Mouse (Mus musculus) gastrocnemius, postnatal 14 days (tissue): ENCODE data around the gene R3hdm4. TPM values are rescaled to one million over a fixed set of nuclear protein-coding genes. Genes with fewer than 3 reads are reported as not detected.

Experiments used
- DNase-seq: peaks from one replicate; pipeline ENCODE4 v3.0.0; 2021; ENCODE audit warnings: mixed read lengths
- intact Hi-C: fragments of 180-260 bp; cut with DNase I; formaldehyde crosslinking; loops from one replicate; pipeline ENCODE4 v1.15.1; 2025; ENCODE audit warnings: low total_unique reads
- total RNA-seq, 2 experiments: library from RNA; stranded (reverse); gene quantifications; 2 replicates each; pipeline ENCODE4 v1.2.3; 2021

R3hdm4 gene
- total RNA-seq, 2 experiments from 2014 or later = 98.8 to 106 TPM

GRCm38 (mm10) chr10:79884446-79884845 lies 36.6 kb downstream of the R3hdm4 start:
- DNase-seq = peak; percentile 64
- intact Hi-C loops = loop anchor here (5.0 kb wide), 2 partner anchors 33 to 52 kb away; partner anchors contain the start of gene Kiss1r

- peak; percentile 79 for DNase-seq
- intact Hi-C loops = loop anchor here (5.0 kb wide), 2 partner anchors 34 to 51 kb away; partner anchors contain the start of gene Kiss1r
Measured at GRCm38 (mm10) chr10:79883297-79884084, 37.5 kb downstream of the R3hdm4 start.

- intact Hi-C loops = loop anchor here (5.0 kb wide), 2 partner anchors 35 to 50 kb away; partner anchors contain the start of gene Kiss1r
- no peak for DNase-seq
Measured at GRCm38 (mm10) chr10:79881981-79882380, 39.0 kb downstream of the R3hdm4 start.

GRCm38 (mm10) chr10:79880721-79881120 lies 40.3 kb downstream of the R3hdm4 start:
- intact Hi-C loops = loop anchor here (5.0 kb wide), 2 partner anchors 37 to 48 kb away; partner anchors contain the start of gene Kiss1r
- no peak for DNase-seq

- no peak for DNase-seq
- intact Hi-C loops = no loop called here
Measured at GRCm38 (mm10) chr10:79879527-79879926, 41.5 kb downstream of the R3hdm4 start.

GRCm38 (mm10) chr10:79877757-79878156 lies 43.3 kb downstream of the R3hdm4 start:
- peak; percentile 64 for DNase-seq
- intact Hi-C loops = no loop called here

- DNase-seq = no peak
Measured at GRCm38 (mm10) chr10:79877174-79877573, 43.8 kb downstream of the R3hdm4 start.

GRCm38 (mm10) chr10:79874290-79874862 lies 46.6 kb downstream of the R3hdm4 start, which contains the start of the genes Prtn3 and Plppr3:
Gene Prtn3, plus strand, starts transcription at chr10:79874476.
Gene Plppr3, minus strand, starts transcription at chr10:79874634.
- intact Hi-C loops = loop anchor here (5.0 kb wide), 1 partner anchor 47 kb away; no protein-coding TSS in a partner anchor
- no peak for DNase-seq

More at GRCm38 (mm10) chr10:79877174-79877573, 43.8 kb downstream of the R3hdm4 start:
- intact Hi-C loops = no loop called here

GRCm38 (mm10) chr10:79873715-79874289 lies 47.2 kb downstream of the R3hdm4 start:
- intact Hi-C loops = loop anchor here (5.0 kb wide), 1 partner anchor 47 kb away; no protein-coding TSS in a partner anchor

GRCm38 (mm10) chr10:79873313-79873712 lies 47.7 kb downstream of the R3hdm4 start:
- no peak for DNase-seq
- intact Hi-C loops = loop anchor here (5.0 kb wide), 1 partner anchor 46 kb away; no protein-coding TSS in a partner anchor

More at GRCm38 (mm10) chr10:79873715-79874289, 47.2 kb downstream of the R3hdm4 start:
- no peak for DNase-seq

GRCm38 (mm10) chr10:79872862-79873261 lies 48.1 kb downstream of the R3hdm4 start:
- no peak for DNase-seq
- intact Hi-C loops = loop anchor here (5.0 kb wide), 1 partner anchor 46 kb away; no protein-coding TSS in a partner anchor

- DNase-seq = no peak
- intact Hi-C loops = loop anchor here (5.0 kb wide), 1 partner anchor 45 kb away; no protein-coding TSS in a partner anchor
Measured at GRCm38 (mm10) chr10:79871845-79872244, 49.2 kb downstream of the R3hdm4 start.

GRCm38 (mm10) chr10:79866601-79867000 lies 54.4 kb downstream of the R3hdm4 start:
- no peak for DNase-seq
- intact Hi-C loops = no loop called here

- intact Hi-C loops = no loop called here
Measured at GRCm38 (mm10) chr10:79865801-79866295, 55.2 kb downstream of the R3hdm4 start.

GRCm38 (mm10) chr10:79865189-79865601 lies 55.8 kb downstream of the R3hdm4 start:
- no peak for DNase-seq
- intact Hi-C loops = no loop called here

More at GRCm38 (mm10) chr10:79865801-79866295, 55.2 kb downstream of the R3hdm4 start:
- no peak for DNase-seq

- intact Hi-C loops = no loop called here
Measured at GRCm38 (mm10) chr10:79864351-79865188, 56.4 kb downstream of the R3hdm4 start.

GRCm38 (mm10) chr10:79862925-79863324 lies 58.1 kb downstream of the R3hdm4 start:
- DNase-seq = no peak
- intact Hi-C loops = no loop called here

More at GRCm38 (mm10) chr10:79864351-79865188, 56.4 kb downstream of the R3hdm4 start:
- DNase-seq = no peak

- no peak for DNase-seq
Measured at GRCm38 (mm10) chr10:79862049-79862788, 58.8 kb downstream of the R3hdm4 start.

More at GRCm38 (mm10) chr10:79862049-79862788, 58.8 kb downstream of the R3hdm4 start:
- intact Hi-C loops = no loop called here
